Mouse (Mus musculus) testis, adult 2 months (tissue): Measurements from ENCODE around the gene Cpne5. TPM values are rescaled to one million over a fixed set of nuclear protein-coding genes. Genes with fewer than 3 reads are reported as not detected.

Experiments
- H3K27ac ChIP-seq: fragments of 200-500 bp; 2 replicates; pipeline ENCODE4 v1.5.1; 2012; ENCODE audit warnings: low read depth, low read length; ENCODE audit not compliant: control insufficient read depth, insufficient read depth
- H3K27me3 ChIP-seq: fragments of 200-500 bp; 2 replicates; pipeline ENCODE4 v1.6.1; 2012; ENCODE audit warnings: mild to moderate bottlenecking, low read length, moderate library complexity; ENCODE audit not compliant: control insufficient read depth, insufficient read depth
- H3K36me3 ChIP-seq: fragments of 200-500 bp; 2 replicates; pipeline ENCODE4 v1.6.1; 2012; ENCODE audit warnings: mild to moderate bottlenecking, low read length; ENCODE audit not compliant: control insufficient read depth, insufficient read depth
- H3K4me1 ChIP-seq: fragments of 200-500 bp; 2 replicates; pipeline ENCODE4 v1.6.1; 2012; ENCODE audit warnings: low read length; ENCODE audit not compliant: control insufficient read depth, insufficient read depth
- H3K4me3 ChIP-seq: fragments of 200-500 bp; 2 replicates; pipeline ENCODE4 v1.5.1; 2012; ENCODE audit warnings: low read depth, mild to moderate bottlenecking, low read length, moderate library complexity, mixed read lengths; ENCODE audit not compliant: control insufficient read depth
- CTCF ChIP-seq: fragments of 200-500 bp; IDR thresholded peaks from 2 replicates; pipeline ENCODE4 v1.5.1; 2012; ENCODE audit warnings: low read depth, mild to moderate bottlenecking, inconsistent platforms, low read length, moderate library complexity; ENCODE audit not compliant: control insufficient read depth, insufficient read depth, insufficient replicate concordance
- POLR2A ChIP-seq: fragments of 200-500 bp; IDR thresholded peaks from 2 replicates; pipeline ENCODE4 v1.6.1; 2012; ENCODE audit warnings: low read depth, mild to moderate bottlenecking, inconsistent platforms, low read length, moderate library complexity; ENCODE audit not compliant: control insufficient read depth
- polyA plus RNA-seq: library from polyadenylated mRNA; depleted of rRNA; stranded (reverse); fragments of >200 nt; gene quantifications from 2 replicates; pipeline ENCODE4 v1.2.3, GENCODE M21; 2012

Gene Cpne5
- polyA plus RNA-seq, 1 experiment, result 49.1 TPM

GRCm38 (mm10) chr17:29180406-29181127 is 57.4 kb downstream of the Cpne5 start:
- Histone ChIP-seq H3K27me3 (no peaks in the 10 kb centered on the region), H3K27ac (no peak overlapping the region), H3K4me3 (no peak overlapping the region), H3K4me1 (no peaks in the 10 kb centered on the region), H3K36me3 (no peaks in the 10 kb centered on the region)
- TF ChIP-seq CTCF, result no peak
- no peak for TF ChIP-seq POLR2A

DNA sequence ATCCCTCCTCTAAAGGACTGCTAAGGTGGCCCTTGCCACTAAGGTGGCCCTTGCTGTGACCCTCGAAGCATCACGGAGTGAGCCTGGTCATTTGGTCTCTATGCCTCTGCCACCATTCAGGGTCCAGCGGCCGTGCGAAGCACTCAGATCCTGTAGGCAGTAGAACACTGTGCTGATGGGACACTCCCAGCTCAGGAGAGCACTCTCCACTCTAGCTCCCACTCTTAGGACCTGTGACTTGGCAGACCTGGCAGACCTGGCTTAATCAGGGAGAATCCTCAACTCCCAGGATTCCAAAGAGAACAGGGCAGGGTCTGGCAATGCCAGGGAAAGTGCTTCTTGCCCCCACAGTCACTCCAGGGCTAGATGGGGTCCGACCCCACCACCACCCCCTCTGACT is 58.0 kb downstream of the Cpne5 start:
- Histone ChIP-seq H3K27ac (no peak overlapping the region), H3K27me3 (no peaks in the 10 kb centered on the region), H3K4me3 (no peak overlapping the region), H3K4me1 (no peaks in the 10 kb centered on the region), H3K36me3 (no peaks in the 10 kb centered on the region)
- TF ChIP-seq POLR2A (no peak), CTCF (no peak)

GRCm38 (mm10) chr17:29178503-29179059 is 59.4 kb downstream of the Cpne5 start:
- Histone ChIP-seq H3K27me3 (no peaks in the 10 kb centered on the region), H3K27ac (no peak overlapping the region)
- no peak for TF ChIP-seq POLR2A
- TF ChIP-seq CTCF, result no peak

DNA sequence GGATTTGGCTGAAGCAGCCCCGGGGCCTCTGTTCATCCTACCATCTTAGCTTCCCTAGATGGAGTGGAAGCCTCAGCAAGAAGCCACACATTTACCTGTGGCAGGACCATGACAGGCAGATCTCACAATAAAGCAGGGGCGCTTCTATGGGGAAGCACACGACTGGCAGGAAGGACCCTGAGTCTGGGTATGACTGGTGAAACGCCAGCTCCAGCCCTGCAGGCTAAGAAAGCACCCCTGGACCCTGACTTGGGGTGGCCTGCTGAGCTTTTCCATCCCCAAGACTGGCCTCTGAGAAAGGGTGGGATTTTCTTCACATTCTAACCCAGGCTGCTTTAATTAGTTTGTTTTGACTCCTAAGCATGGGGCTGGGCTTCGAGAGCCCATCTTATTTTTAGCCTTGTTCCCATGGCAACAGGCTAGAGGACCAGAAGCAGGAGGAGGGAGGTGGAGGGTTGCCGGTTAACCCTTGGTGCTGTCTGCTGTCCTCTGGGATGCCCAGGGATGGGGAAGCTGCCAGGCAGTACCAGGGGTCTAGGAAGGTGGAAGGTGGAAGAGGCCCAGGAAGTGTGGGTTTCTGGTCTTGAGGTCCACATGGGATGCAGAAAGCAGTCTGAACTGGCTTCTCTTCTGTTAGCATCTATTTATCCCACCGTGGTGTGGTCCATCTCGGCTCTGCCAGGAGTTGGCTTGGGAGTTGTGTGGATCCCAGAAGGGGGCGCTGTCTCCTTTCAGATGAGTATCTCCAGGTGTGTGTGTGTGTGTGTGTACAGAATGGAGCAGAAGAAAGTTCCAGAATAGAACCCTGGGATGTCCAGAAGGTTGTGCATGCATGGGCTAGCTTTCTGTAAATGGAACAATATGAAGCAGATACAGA is 61.3 kb downstream of the Cpne5 start:
- no peaks in the 10 kb centered on the region for H3K4me1 ChIP-seq
- H3K4me3 ChIP-seq, result no peak overlapping the region
- no peaks in the 10 kb centered on the region for H3K27me3 ChIP-seq
- no peaks in the 10 kb centered on the region for H3K36me3 ChIP-seq
- no peak overlapping the region for H3K27ac ChIP-seq
- TF ChIP-seq CTCF (no peak), POLR2A (no peak)

More at GRCm38 (mm10) chr17:29178503-29179059, 59.4 kb downstream of the Cpne5 start:
- Histone ChIP-seq H3K36me3 (no peaks in the 10 kb centered on the region), H3K4me3 (no peak overlapping the region), H3K4me1 (no peaks in the 10 kb centered on the region)

- no peaks in the 10 kb centered on the region for H3K36me3 ChIP-seq
- no peaks in the 10 kb centered on the region for H3K4me1 ChIP-seq
- TF ChIP-seq POLR2A (no peak), CTCF (no peak)
- no peak overlapping the region for H3K4me3 ChIP-seq
- H3K27ac ChIP-seq, result no peak overlapping the region
- H3K27me3 ChIP-seq, result no peaks in the 10 kb centered on the region
These were observed 62.3 kb downstream of the Cpne5 start for GRCm38 (mm10) chr17:29175693-29176092.

- TF ChIP-seq POLR2A (no peak), CTCF (no peak)
- Histone ChIP-seq H3K36me3 (no peaks in the 10 kb centered on the region), H3K27me3 (no peaks in the 10 kb centered on the region), H3K4me3 (no peak overlapping the region), H3K27ac (no peak overlapping the region), H3K4me1 (no peaks in the 10 kb centered on the region)
These were observed 64.8 kb downstream of the Cpne5 start for GRCm38 (mm10) chr17:29173165-29173564.

DNA sequence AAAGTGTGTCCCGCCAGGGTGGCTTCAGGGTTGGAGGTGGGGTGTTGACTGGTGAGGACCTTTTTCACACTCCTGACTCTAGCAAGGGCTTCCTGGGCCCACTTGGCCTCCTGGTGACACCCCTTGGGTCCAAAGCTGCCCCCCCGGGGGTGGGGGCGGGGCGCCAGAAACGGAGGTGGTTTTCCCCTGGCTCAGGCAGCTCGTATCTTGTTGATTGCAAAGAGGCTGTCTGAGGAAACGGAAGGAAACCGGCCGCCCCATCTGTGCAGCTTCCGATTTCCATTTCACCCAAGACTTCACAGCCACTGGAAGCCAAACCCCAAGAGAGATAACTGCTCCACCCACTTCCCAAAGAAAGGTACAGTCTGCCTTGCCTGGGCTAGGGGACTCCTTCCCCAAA is 65.9 kb downstream of the Cpne5 start:
- Histone ChIP-seq H3K4me1 (peaks cover 3% of the 10 kb centered on the region; the same call in 1 of the 2 replicates), H3K4me3 (no peak overlapping the region), H3K27ac (no peak overlapping the region), H3K36me3 (no peaks in the 10 kb centered on the region), H3K27me3 (no peaks in the 10 kb centered on the region)
- no peak for TF ChIP-seq CTCF
- no peak for TF ChIP-seq POLR2A
